Mouse (Mus musculus) ovary, adult 18-20 months (tissue): ENCODE data around the gene Amdhd2.

ENCODE experiments used
- DNase-seq: peaks from one replicate; pipeline ENCODE4 v3.0.0; 2022; ENCODE audit warnings: low spot score, mixed read lengths

Gene Amdhd2

GRCm38 (mm10) chr17:24197032-24197824 is 33.7 kb upstream of the Amdhd2 start:
- no peak for DNase-seq

- no peak for DNase-seq
Observed at GRCm38 (mm10) chr17:24195349-24195748, 31.8 kb upstream of the Amdhd2 start.

GRCm38 (mm10) chr17:24193769-24194168 is 30.2 kb upstream of the Amdhd2 start:
- DNase-seq = no peak

- DNase-seq = no peak
Observed at GRCm38 (mm10) chr17:24193268-24193667, 29.7 kb upstream of the Amdhd2 start.

- DNase-seq = no peak
Observed at GRCm38 (mm10) chr17:24192848-24193247, 29.3 kb upstream of the Amdhd2 start.

- no peak for DNase-seq
Observed at GRCm38 (mm10) chr17:24191481-24191880, 27.9 kb upstream of the Amdhd2 start.

- no peak for DNase-seq
Observed at GRCm38 (mm10) chr17:24190934-24191333, 27.4 kb upstream of the Amdhd2 start.

GRCm38 (mm10) chr17:24174259-24174658 is 10.7 kb upstream of the Amdhd2 start:
- DNase-seq = no peak

GRCm38 (mm10) chr17:24173423-24173822 is 9.9 kb upstream of the Amdhd2 start:
- no peak for DNase-seq

- no peak for DNase-seq
Observed at GRCm38 (mm10) chr17:24171738-24172137, 8.2 kb upstream of the Amdhd2 start.

- no peak for DNase-seq
Observed at GRCm38 (mm10) chr17:24170729-24171128, 7.2 kb upstream of the Amdhd2 start.

GRCm38 (mm10) chr17:24170125-24170524 is 6.6 kb upstream of the Amdhd2 start:
- no peak for DNase-seq

GRCm38 (mm10) chr17:24169317-24170065 is 5.9 kb upstream of the Amdhd2 start, which contains the start of gene Atp6v0c:
Atp6v0c (minus strand) TSS chr17:24169702.
- peak; percentile 86 for DNase-seq

GRCm38 (mm10) chr17:24168590-24169277 is 5.2 kb upstream of the Amdhd2 start:
- peak; percentile 43 for DNase-seq

GRCm38 (mm10) chr17:24167891-24168505 is 4.4 kb upstream of the Amdhd2 start:
- DNase-seq = no peak

- DNase-seq = no peak
Observed at GRCm38 (mm10) chr17:24167120-24167519, 3.6 kb upstream of the Amdhd2 start.

GRCm38 (mm10) chr17:24164566-24165259 is 1.1 kb upstream of the Amdhd2 start:
- DNase-seq = no peak

GRCm38 (mm10) chr17:24162584-24163175 is 886 bp downstream of the Amdhd2 start:
- DNase-seq = no peak

- no peak for DNase-seq
Observed at GRCm38 (mm10) chr17:24161466-24161865, 2.1 kb downstream of the Amdhd2 start.

- DNase-seq = no peak
Observed at GRCm38 (mm10) chr17:24157526-24157925, 6.0 kb downstream of the Amdhd2 start.

- no peak for DNase-seq
Observed at GRCm38 (mm10) chr17:24157121-24157520, 6.4 kb downstream of the Amdhd2 start.
